8 mouse cellular contexts compared by ENCODE assay signal in the genomic region with DNA sequence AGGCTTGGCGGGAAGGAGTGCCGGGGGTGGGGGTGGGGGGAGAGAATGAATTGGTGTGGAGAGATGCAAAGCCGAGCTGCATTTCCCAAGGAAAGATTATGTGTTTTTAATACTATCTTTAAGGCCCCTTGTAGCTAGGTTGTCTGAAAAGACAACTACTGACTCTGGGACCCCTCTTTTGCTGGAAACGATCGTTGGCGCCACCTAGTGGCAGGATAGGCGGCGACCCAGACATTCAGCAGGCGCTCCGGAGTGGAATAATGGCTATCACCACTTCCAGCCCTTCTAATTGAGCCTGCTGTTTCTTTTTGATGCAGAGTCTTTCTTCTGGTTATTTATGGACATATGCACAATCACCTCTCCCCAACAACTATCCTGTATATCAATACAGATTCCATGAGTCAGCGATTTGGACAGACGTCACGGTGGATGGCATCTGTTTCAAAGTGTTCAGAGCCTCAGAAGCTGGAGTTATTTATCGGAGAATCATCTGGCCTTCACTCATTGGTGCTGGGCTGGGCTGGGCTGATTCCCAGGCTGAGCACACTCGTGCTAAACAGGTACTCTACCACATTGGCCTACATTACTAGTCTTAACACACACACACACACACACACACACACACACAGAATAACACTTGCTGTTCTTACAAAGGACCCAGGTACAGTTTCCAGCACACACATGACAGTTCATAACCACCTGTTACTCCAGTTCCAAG. TPM values are rescaled to one million over a fixed set of nuclear protein-coding genes. Genes with fewer than 3 reads are reported as not detected.
DNase-seq lines count a peak whose midpoint lies in the region; ATAC-seq and TF ChIP-seq lines count a peak whose summit lies in the region.

No protein-coding gene starts in this region.

- H3K27ac ChIP-seq in kidney, embryonic 15.5 days = no peak overlapping the region
- H3K27ac ChIP-seq in cortical plate, adult 2 months (ENCODE audit: insufficient read depth, low read length) = no peak overlapping the region
- no peak overlapping the region for H3K27ac ChIP-seq in limb, embryonic 14.5 days (replicated peaks; ENCODE audit: low read depth, low read length)
- no peak overlapping the region for H3K27ac ChIP-seq in neural tube, embryonic 11.5 days (ENCODE audit: low read depth, low read length)
- no peak overlapping the region for H3K27ac ChIP-seq in stomach, postnatal 0 days (replicated peaks)

- no peaks in the 10 kb centered on the region for H3K4me1 ChIP-seq in kidney, embryonic 15.5 days
- H3K4me1 ChIP-seq in cortical plate, adult 2 months (ENCODE audit: control insufficient read depth, insufficient read depth, low read length) = peaks cover 2% of the 10 kb centered on the region
- H3K4me1 ChIP-seq in limb, embryonic 14.5 days (ENCODE audit: control insufficient read depth, insufficient read depth, low read length) = no peaks in the 10 kb centered on the region
- H3K4me1 ChIP-seq in neural tube, embryonic 11.5 days (ENCODE audit: control insufficient read depth, insufficient read depth, low read length) = no peaks in the 10 kb centered on the region
- H3K4me1 ChIP-seq in stomach, postnatal 0 days (replicated peaks; ENCODE audit: control insufficient read depth, insufficient read depth) = no peaks in the 10 kb centered on the region

- TF ChIP-seq POLR2A in cortical plate, adult 2 months (IDR thresholded peaks at IDR 0.05; ENCODE audit: extremely low read depth, insufficient read depth, low read length) = no peak
- TF ChIP-seq POLR2A in limb, embryonic 14.5 days (IDR thresholded peaks at IDR 0.05; ENCODE audit: borderline replicate concordance, extremely low read depth, insufficient read depth, insufficient read length) = no peak

- peak; percentile 22 for DNase-seq in kidney, adult 11 months
- DNase-seq in kidney, adult 8-10 months = peak; percentile 29 to 64
- DNase-seq in limb, embryonic 14.5 days (ENCODE audit: low spot score) = peak; percentile 67
- peak; percentile 76 for DNase-seq in neural tube, embryonic 11.5 days (ENCODE audit: low spot score)
- DNase-seq in stomach, postnatal 0 days (ENCODE audit: low spot score) = peak; percentile 66

- H3K4me3 ChIP-seq in kidney, embryonic 15.5 days (replicated peaks) = no peak overlapping the region
- H3K4me3 ChIP-seq in cortical plate, adult 2 months (ENCODE audit: insufficient read depth, low read length) = no peak overlapping the region
- H3K4me3 ChIP-seq in limb, embryonic 14.5 days (replicated peaks; ENCODE audit: low read length) = no peak overlapping the region
- H3K4me3 ChIP-seq in neural tube, embryonic 11.5 days (ENCODE audit: low read depth, low read length) = no peak overlapping the region
- H3K4me3 ChIP-seq in stomach, postnatal 0 days (ENCODE audit: low read depth, low read length) = no peak overlapping the region

- H3K4me2 ChIP-seq in kidney, embryonic 15.5 days = no peak overlapping the region
- no peak overlapping the region for H3K4me2 ChIP-seq in limb, embryonic 14.5 days (replicated peaks; ENCODE audit: low read depth, low read length, severe bottlenecking)
- H3K4me2 ChIP-seq in neural tube, embryonic 11.5 days (ENCODE audit: low read depth) = no peak overlapping the region
- no peak overlapping the region for H3K4me2 ChIP-seq in stomach, postnatal 0 days (replicated peaks; ENCODE audit: low read depth)

- H3K9me3 ChIP-seq in kidney, embryonic 15.5 days (replicated peaks) = no peaks in the 10 kb centered on the region
- no peaks in the 10 kb centered on the region for H3K9me3 ChIP-seq in limb, embryonic 14.5 days (ENCODE audit: control insufficient read depth, low read length)
- H3K9me3 ChIP-seq in neural tube, embryonic 11.5 days (ENCODE audit: control insufficient read depth, low read length) = no peaks in the 10 kb centered on the region
- no peaks in the 10 kb centered on the region for H3K9me3 ChIP-seq in stomach, postnatal 0 days (ENCODE audit: control insufficient read depth, low read length)

- H3K9ac ChIP-seq in kidney, embryonic 15.5 days = no peak overlapping the region
- no peak overlapping the region for H3K9ac ChIP-seq in limb, embryonic 14.5 days (ENCODE audit: low read depth, low read length, severe bottlenecking)
- no peak overlapping the region for H3K9ac ChIP-seq in neural tube, embryonic 11.5 days (ENCODE audit: low read length)
- H3K9ac ChIP-seq in stomach, postnatal 0 days (ENCODE audit: low read length) = no peak overlapping the region

- TF ChIP-seq CTCF in cortical plate, adult 2 months (IDR thresholded peaks at IDR 0.05; ENCODE audit: extremely low read depth, insufficient read depth, low read length) = peak; percentile 51
- peak; percentile 86 for TF ChIP-seq CTCF in stomach, postnatal 0 days (IDR thresholded peaks at IDR 0.05; ENCODE audit: low read depth)

- 19% methylated on average over 15 of the region's 15 CpGs for WGBS in kidney, embryonic 15.5 days
- WGBS in limb, embryonic 14.5 days = 23% methylated on average over 15 of the region's 15 CpGs
- WGBS in neural tube, embryonic 11.5 days = 22% methylated on average over 15 of the region's 15 CpGs
- WGBS in stomach, postnatal 0 days = 21% methylated on average over 15 of the region's 15 CpGs

- ATAC-seq in kidney, embryonic 15.5 days (replicated peaks; ENCODE audit: low FRiP score) = no peak
- peak; percentile 75 for ATAC-seq in granulocyte monocyte progenitor cell, adult 5-6 weeks (replicated peaks; ENCODE audit: poor library complexity, severe bottlenecking)
- ATAC-seq in limb, embryonic 14.5 days (ENCODE audit: low FRiP score, low read depth) = 0 out of 2 replicates have a peak, but pooled peaks have one; percentile 57
- no peak for ATAC-seq in neural tube, embryonic 11.5 days (ENCODE audit: insufficient read depth, low FRiP score, low TSS enrichment)
- no peak for ATAC-seq in stomach, postnatal 0 days (ENCODE audit: low FRiP score, low TSS enrichment)

- H3K36me3 ChIP-seq in kidney, embryonic 15.5 days = no peaks in the 10 kb centered on the region
- H3K36me3 ChIP-seq in limb, embryonic 14.5 days (ENCODE audit: control insufficient read depth, insufficient read depth, low read length) = no peaks in the 10 kb centered on the region
- H3K36me3 ChIP-seq in neural tube, embryonic 11.5 days (ENCODE audit: control insufficient read depth, insufficient read depth, low read length) = no peaks in the 10 kb centered on the region
- no peaks in the 10 kb centered on the region for H3K36me3 ChIP-seq in stomach, postnatal 0 days (ENCODE audit: control insufficient read depth, insufficient read depth, low read length)

- H3K27me3 ChIP-seq in kidney, embryonic 15.5 days = no peaks in the 10 kb centered on the region
- no peaks in the 10 kb centered on the region for H3K27me3 ChIP-seq in limb, embryonic 14.5 days (ENCODE audit: control insufficient read depth, insufficient read depth, low read length)
- H3K27me3 ChIP-seq in neural tube, embryonic 11.5 days (ENCODE audit: control insufficient read depth, insufficient read depth, low read length) = no peaks in the 10 kb centered on the region
- H3K27me3 ChIP-seq in stomach, postnatal 0 days (ENCODE audit: control insufficient read depth, insufficient read depth, low read length) = no peaks in the 10 kb centered on the region

- no peak for TF ChIP-seq EP300 in stomach, postnatal 0 days (optimal IDR thresholded peaks at IDR 0.05)

RNA-seq across cellular contexts. Expression of gene Cacng6, which starts 24.9 kb away (rescaled TPM):
- 0.62 and 1.5 TPM in 2 replicates for polyA plus RNA-seq in kidney, embryonic 15.5 days (2015; fragmentation: Nextera tagmentation; extraction: Ambion mirVana)
- polyA plus RNA-seq in cortical plate, adult 2 months (2012; rRNA removed) = 0.81 and 1.4 TPM in 2 replicates
- not detected in 2 replicates for total RNA-seq in granulocyte monocyte progenitor cell, adult 5-6 weeks (2014; fragmentation: Nextera tagmentation)
- not detected in 2 replicates for total RNA-seq in granulocyte monocyte progenitor cell, adult 5-6 weeks (2017)
- 8.0 and 8.9 TPM in 2 replicates for polyA plus RNA-seq in limb, embryonic 14.5 days (2012; rRNA removed)
- 7.1 and 10.0 TPM in 2 replicates for polyA plus RNA-seq in limb, embryonic 14.5 days (2014; fragmentation: Nextera tagmentation; extraction: Ambion mirVana)
- polyA plus RNA-seq in neural tube, embryonic 11.5 days (2014; fragmentation: Nextera tagmentation; extraction: Ambion mirVana) = 1.4 and 1.6 TPM in 2 replicates
- polyA plus RNA-seq in stomach, postnatal 0 days (2015; fragmentation: Nextera tagmentation; extraction: Ambion mirVana) = 0.22 and 0.39 TPM in 2 replicates

RNA-seq across cellular contexts. Expression of gene Tarm1, which starts 53.5 kb away (rescaled TPM):
- polyA plus RNA-seq in kidney, embryonic 15.5 days (2015; fragmentation: Nextera tagmentation; extraction: Ambion mirVana) = 0.12 and 0.17 TPM in 2 replicates
- 0.06 TPM in 1 of 2 replicates, not detected in the other for polyA plus RNA-seq in cortical plate, adult 2 months (2012; rRNA removed)
- total RNA-seq in granulocyte monocyte progenitor cell, adult 5-6 weeks (2014; fragmentation: Nextera tagmentation) = not detected in 2 replicates
- total RNA-seq in granulocyte monocyte progenitor cell, adult 5-6 weeks (2017) = 0.41 and 0.95 TPM in 2 replicates
- polyA plus RNA-seq in limb, embryonic 14.5 days (2012; rRNA removed) = 0.48 and 0.65 TPM in 2 replicates
- polyA plus RNA-seq in limb, embryonic 14.5 days (2014; fragmentation: Nextera tagmentation; extraction: Ambion mirVana) = 0.80 and 0.92 TPM in 2 replicates
- polyA plus RNA-seq in neural tube, embryonic 11.5 days (2014; fragmentation: Nextera tagmentation; extraction: Ambion mirVana) = not detected in 2 replicates
- polyA plus RNA-seq in stomach, postnatal 0 days (2015; fragmentation: Nextera tagmentation; extraction: Ambion mirVana) = 0.06 TPM in 1 of 2 replicates, not detected in the other

RNA-seq across cellular contexts. Expression of gene Cacng8, which starts 58.4 kb away (rescaled TPM):
- polyA plus RNA-seq in kidney, embryonic 15.5 days (2015; fragmentation: Nextera tagmentation; extraction: Ambion mirVana) = 1.9 and 2.3 TPM in 2 replicates
- polyA plus RNA-seq in cortical plate, adult 2 months (2012; rRNA removed) = 50.3 and 63.3 TPM in 2 replicates
- 1.9 TPM in 1 of 2 replicates, not detected in the other for total RNA-seq in granulocyte monocyte progenitor cell, adult 5-6 weeks (2014; fragmentation: Nextera tagmentation)
- not detected in 2 replicates for total RNA-seq in granulocyte monocyte progenitor cell, adult 5-6 weeks (2017)
- 4.0 and 5.5 TPM in 2 replicates for polyA plus RNA-seq in limb, embryonic 14.5 days (2012; rRNA removed)
- polyA plus RNA-seq in limb, embryonic 14.5 days (2014; fragmentation: Nextera tagmentation; extraction: Ambion mirVana) = 3.6 and 4.7 TPM in 2 replicates
- polyA plus RNA-seq in neural tube, embryonic 11.5 days (2014; fragmentation: Nextera tagmentation; extraction: Ambion mirVana) = 4.9 and 5.1 TPM in 2 replicates
- polyA plus RNA-seq in stomach, postnatal 0 days (2015; fragmentation: Nextera tagmentation; extraction: Ambion mirVana) = 0.29 and 0.35 TPM in 2 replicates

Comparison
In these comparisons a context has a peak if more than half of its experiments do, and no peak if none do; other contexts are left out.
1. DNase-seq: peak in every context shown above with its lines; median percentile 76 in neural tube, embryonic 11.5 days; 67 in limb, embryonic 14.5 days; 66 in stomach, postnatal 0 days; 46 in kidney, adult 8-10 months; 22 in kidney, adult 11 months.
2. ATAC-seq: peak in granulocyte monocyte progenitor cell, adult 5-6 weeks (single experiment) and limb, embryonic 14.5 days (single experiment); none in kidney, embryonic 15.5 days (single experiment), neural tube, embryonic 11.5 days (single experiment) and stomach, postnatal 0 days (single experiment).